Mouse (Mus musculus): ENCODE data around the gene Ube2d3.

GRCm38 (mm10) chr3:135487803-135488202 lies 49.9 kb downstream of the Ube2d3 start:
- TF ChIP-seq CTCF (IDR thresholded peaks at IDR 0.05; ENCODE audit: extremely low read depth, insufficient read length, insufficient replicate concordance, low read depth, low read length) (no peak), POLR2A (IDR thresholded peaks at IDR 0.05; ENCODE audit: low read depth, low read length) (no peak)

Measured in small intestine, adult 2 months (tissue).